Mouse (Mus musculus): ENCODE measurements around the gene Mcrs1. TPM values are rescaled to one million over a fixed set of nuclear protein-coding genes. Genes with fewer than 3 reads are reported as not detected.
A peak's percentile ranks its signal among the peaks of the same experiment; 100 is the strongest.

Mcrs1 gene
- total RNA-seq, 1 experiment: 127 TPM

GRCm38 (mm10) chr15:99294287-99294686 is 42.5 kb upstream of the Mcrs1 start:
- TF ChIP-seq ZNF384 (IDR thresholded peaks at IDR 0.05; ENCODE audit: low read depth, low read length) (no peak), MAFK (IDR thresholded peaks at IDR 0.05; ENCODE audit: insufficient read depth, low read depth, low read length) (no peak), ZC3H11A (IDR thresholded peaks at IDR 0.05; ENCODE audit: borderline replicate concordance, low read depth, low read length) (no peak), CHD2 (IDR thresholded peaks at IDR 0.05; ENCODE audit: low read depth, low read length) (no peak), HCFC1 (IDR thresholded peaks at IDR 0.05; ENCODE audit: borderline replicate concordance, insufficient read depth, low read length) (no peak)
- Histone ChIP-seq H3K36me3 (ENCODE audit: control insufficient read depth, insufficient read depth, low read length, poor library complexity, severe bottlenecking) (no peaks in the 10 kb centered on the region), H3K27ac (ENCODE audit: insufficient read depth, low read depth, low read length, poor library complexity, severe bottlenecking) (no peak overlapping the region; the same call in 1 of the 2 replicates), H3K9ac (ENCODE audit: insufficient read depth, low read depth, low read length, poor library complexity, severe bottlenecking) (peak overlapping the region; percentile 85), H3K9me3 (ENCODE audit: control insufficient read depth, insufficient read depth, low read depth, low read length) (no peaks in the 10 kb centered on the region), H3K4me3 (ENCODE audit: insufficient read depth in 1 of 2, low read depth in 1 of 2, low read length in 2 of 2, poor library complexity in 1 of 2, severe bottlenecking in 1 of 2) (peak overlapping the region; percentile 97 to 98), H3K4me1 (ENCODE audit: control insufficient read depth in 2 of 2, insufficient read depth in 2 of 2, low read length in 2 of 2, poor library complexity in 1 of 2) (peaks cover 0 to 3% of the 10 kb centered on the region in 2 experiments; a peak in 2 of 4 replicates)
- in situ Hi-C loops (cut with MboI; ENCODE audit: low sequenced_read_pairs in 2 of 2, unreplicated experiment in 2 of 2): no loop called here
- no peak for DNase-seq (ENCODE audit: low read depth, low spot score)

GRCm38 (mm10) chr15:99290586-99290985 is 38.8 kb upstream of the Mcrs1 start:
- Histone ChIP-seq H3K27ac (ENCODE audit: insufficient read depth, low read depth, low read length, poor library complexity, severe bottlenecking) (no peak overlapping the region), H3K9me3 (ENCODE audit: control insufficient read depth, insufficient read depth, low read depth, low read length) (no peaks in the 10 kb centered on the region), H3K4me1 (ENCODE audit: control insufficient read depth in 2 of 2, insufficient read depth in 2 of 2, low read length in 2 of 2, poor library complexity in 1 of 2) (peaks cover 0 to 3% of the 10 kb centered on the region in 2 experiments; a peak in 2 of 4 replicates), H3K36me3 (ENCODE audit: control insufficient read depth, insufficient read depth, low read length, poor library complexity, severe bottlenecking) (no peaks in the 10 kb centered on the region), H3K4me3 (ENCODE audit: insufficient read depth in 1 of 2, low read depth in 1 of 2, low read length in 2 of 2, poor library complexity in 1 of 2, severe bottlenecking in 1 of 2) (no peak overlapping the region), H3K9ac (ENCODE audit: insufficient read depth, low read depth, low read length, poor library complexity, severe bottlenecking) (no peak overlapping the region)
- no peak for DNase-seq (ENCODE audit: low read depth, low spot score)
- in situ Hi-C loops (cut with MboI; ENCODE audit: low sequenced_read_pairs in 2 of 2, unreplicated experiment in 2 of 2): no loop called here
- no peak for TF ChIP-seq MAFK (IDR thresholded peaks at IDR 0.05; ENCODE audit: insufficient read depth, low read depth, low read length)
- TF ChIP-seq ZNF384 (IDR thresholded peaks at IDR 0.05; ENCODE audit: low read depth, low read length): no peak
- no peak for TF ChIP-seq ZC3H11A (IDR thresholded peaks at IDR 0.05; ENCODE audit: borderline replicate concordance, low read depth, low read length)
- no peak for TF ChIP-seq HCFC1 (IDR thresholded peaks at IDR 0.05; ENCODE audit: borderline replicate concordance, insufficient read depth, low read length)
- no peak for TF ChIP-seq CHD2 (IDR thresholded peaks at IDR 0.05; ENCODE audit: low read depth, low read length)

- no peaks in the 10 kb centered on the region for H3K9me3 ChIP-seq (ENCODE audit: control insufficient read depth, insufficient read depth, low read depth, low read length)
- peaks cover 2 to 12% of the 10 kb centered on the region in 2 experiments; a peak in 2 of 4 replicates for H3K4me1 ChIP-seq (ENCODE audit: control insufficient read depth in 2 of 2, insufficient read depth in 2 of 2, low read length in 2 of 2, poor library complexity in 1 of 2)
- no peak overlapping the region for H3K27ac ChIP-seq (ENCODE audit: insufficient read depth, low read depth, low read length, poor library complexity, severe bottlenecking)
- no peak for TF ChIP-seq ZC3H11A (IDR thresholded peaks at IDR 0.05; ENCODE audit: borderline replicate concordance, low read depth, low read length)
- no peak for TF ChIP-seq MAFK (IDR thresholded peaks at IDR 0.05; ENCODE audit: insufficient read depth, low read depth, low read length)
- TF ChIP-seq HCFC1 (IDR thresholded peaks at IDR 0.05; ENCODE audit: borderline replicate concordance, insufficient read depth, low read length): no peak
- no peak for TF ChIP-seq ZNF384 (IDR thresholded peaks at IDR 0.05; ENCODE audit: low read depth, low read length)
- TF ChIP-seq CHD2 (IDR thresholded peaks at IDR 0.05; ENCODE audit: low read depth, low read length): no peak
- no peak overlapping the region for H3K4me3 ChIP-seq (ENCODE audit: insufficient read depth in 1 of 2, low read depth in 1 of 2, low read length in 2 of 2, poor library complexity in 1 of 2, severe bottlenecking in 1 of 2)
- H3K9ac ChIP-seq (ENCODE audit: insufficient read depth, low read depth, low read length, poor library complexity, severe bottlenecking): no peak overlapping the region
- DNase-seq (ENCODE audit: low read depth, low spot score): no peak
- in situ Hi-C loops (cut with MboI; ENCODE audit: low sequenced_read_pairs in 2 of 2, unreplicated experiment in 2 of 2): no loop called here
- H3K36me3 ChIP-seq (ENCODE audit: control insufficient read depth, insufficient read depth, low read length, poor library complexity, severe bottlenecking): no peaks in the 10 kb centered on the region
These were observed 33.4 kb upstream of the Mcrs1 start for GRCm38 (mm10) chr15:99285189-99285535.

- no peak for DNase-seq (ENCODE audit: low read depth, low spot score)
- in situ Hi-C loops (cut with MboI; ENCODE audit: low sequenced_read_pairs in 2 of 2, unreplicated experiment in 2 of 2): no loop called here
These were observed 32.9 kb upstream of the Mcrs1 start for GRCm38 (mm10) chr15:99284527-99285188.

More at GRCm38 (mm10) chr15:99284527-99285188, 32.9 kb upstream of the Mcrs1 start:
- Histone ChIP-seq H3K9me3 (ENCODE audit: control insufficient read depth, insufficient read depth, low read depth, low read length) (no peaks in the 10 kb centered on the region), H3K9ac (ENCODE audit: insufficient read depth, low read depth, low read length, poor library complexity, severe bottlenecking) (no peak overlapping the region), H3K36me3 (ENCODE audit: control insufficient read depth, insufficient read depth, low read length, poor library complexity, severe bottlenecking) (no peaks in the 10 kb centered on the region), H3K4me1 (ENCODE audit: control insufficient read depth in 2 of 2, insufficient read depth in 2 of 2, low read length in 2 of 2, poor library complexity in 1 of 2) (peaks cover 2 to 12% of the 10 kb centered on the region in 2 experiments; a peak in 2 of 4 replicates), H3K4me3 (ENCODE audit: insufficient read depth in 1 of 2, low read depth in 1 of 2, low read length in 2 of 2, poor library complexity in 1 of 2, severe bottlenecking in 1 of 2) (no peak overlapping the region), H3K27ac (ENCODE audit: insufficient read depth, low read depth, low read length, poor library complexity, severe bottlenecking) (no peak overlapping the region)
- TF ChIP-seq ZC3H11A (IDR thresholded peaks at IDR 0.05; ENCODE audit: borderline replicate concordance, low read depth, low read length): no peak
- TF ChIP-seq HCFC1 (IDR thresholded peaks at IDR 0.05; ENCODE audit: borderline replicate concordance, insufficient read depth, low read length): no peak
- no peak for TF ChIP-seq MAFK (IDR thresholded peaks at IDR 0.05; ENCODE audit: insufficient read depth, low read depth, low read length)
- no peak for TF ChIP-seq CHD2 (IDR thresholded peaks at IDR 0.05; ENCODE audit: low read depth, low read length)
- no peak for TF ChIP-seq ZNF384 (IDR thresholded peaks at IDR 0.05; ENCODE audit: low read depth, low read length)

Measured in ES-E14 (cell line).